Mouse (Mus musculus): ENCODE data around the gene Cdan1. TPM values are rescaled to one million over a fixed set of nuclear protein-coding genes. Genes with fewer than 3 reads are reported as not detected.

Cdan1 gene
- polyA plus RNA-seq, 1 experiment from 2014 or later, result 6.5 TPM

GRCm38 (mm10) chr2:120770265-120770935 lies 79.5 kb downstream of the Cdan1 start:
- Histone ChIP-seq H3K4me3 (ENCODE audit: low read length) (no peak overlapping the region), H3K4me2 (ENCODE audit: low read depth, low read length) (no peak overlapping the region), H3K27me3 (ENCODE audit: control insufficient read depth, insufficient read depth, low read depth, low read length) (no peaks in the 10 kb centered on the region), H3K9me3 (ENCODE audit: control insufficient read depth, low read length) (no peaks in the 10 kb centered on the region), H3K36me3 (ENCODE audit: control insufficient read depth, insufficient read depth, low read length) (no peaks in the 10 kb centered on the region), H3K9ac (ENCODE audit: low read length) (no peak overlapping the region), H3K4me1 (replicated peaks; ENCODE audit: control insufficient read depth, insufficient read depth, low read length) (no peaks in the 10 kb centered on the region), H3K27ac (ENCODE audit: low read length) (no peak overlapping the region)
- 75% methylated on average over 2 of the region's 2 CpGs for WGBS
- no peak for ATAC-seq (ENCODE audit: low read depth)

DNA sequence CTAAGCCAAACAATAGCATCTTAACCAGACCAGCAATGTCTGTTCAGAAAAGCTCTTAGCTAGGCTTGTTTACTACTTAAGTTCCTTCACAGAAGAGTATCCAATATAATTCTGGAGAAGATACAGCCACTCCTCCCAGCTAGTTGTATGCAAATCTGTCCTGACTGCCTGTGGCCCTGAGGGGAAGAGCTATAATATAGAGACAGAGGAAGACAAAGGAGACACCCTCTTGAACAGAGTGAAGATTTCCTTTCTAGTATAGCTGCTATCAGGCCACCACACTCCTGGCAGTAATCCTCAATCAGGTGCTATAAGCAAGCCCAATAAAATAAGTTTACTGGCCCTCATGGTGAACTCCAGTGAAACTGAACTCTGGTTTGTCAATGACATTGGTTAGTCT lies 88.0 kb downstream of the Cdan1 start:
- Histone ChIP-seq H3K4me1 (replicated peaks; ENCODE audit: control insufficient read depth, insufficient read depth, low read length) (no peaks in the 10 kb centered on the region), H3K36me3 (ENCODE audit: control insufficient read depth, insufficient read depth, low read length) (peaks cover 3% of the 10 kb centered on the region; the same call in 1 of the 2 replicates), H3K9me3 (ENCODE audit: control insufficient read depth, low read length) (no peaks in the 10 kb centered on the region), H3K27ac (ENCODE audit: low read length) (no peak overlapping the region), H3K27me3 (ENCODE audit: control insufficient read depth, insufficient read depth, low read depth, low read length) (no peaks in the 10 kb centered on the region), H3K4me3 (ENCODE audit: low read length) (no peak overlapping the region), H3K4me2 (ENCODE audit: low read depth, low read length) (no peak overlapping the region), H3K9ac (ENCODE audit: low read length) (no peak overlapping the region)
- no peak for ATAC-seq (ENCODE audit: low read depth)

DNA sequence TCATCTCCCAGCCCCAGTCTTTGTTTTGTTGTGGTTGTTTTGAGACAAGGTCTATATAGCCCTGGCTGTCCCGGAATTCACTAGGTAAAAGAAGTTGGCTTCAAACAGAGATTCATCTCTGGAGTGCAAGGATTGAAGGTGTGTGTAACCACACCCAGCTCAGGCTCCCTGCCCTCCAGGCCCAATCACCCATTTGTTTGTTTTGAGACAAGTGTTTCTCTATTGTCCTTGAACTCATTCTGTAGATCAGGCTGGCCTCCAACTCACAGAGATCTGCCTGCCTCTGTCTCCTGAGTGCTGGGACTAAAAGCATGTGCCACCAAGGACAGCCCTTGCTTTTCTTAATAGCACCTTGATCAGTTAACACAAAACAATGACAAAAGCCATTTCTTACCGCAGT lies 101.9 kb downstream of the Cdan1 start:
- no peak for ATAC-seq (ENCODE audit: low read depth)
- Histone ChIP-seq H3K4me3 (ENCODE audit: low read length) (no peak overlapping the region), H3K27ac (ENCODE audit: low read length) (no peak overlapping the region), H3K36me3 (ENCODE audit: control insufficient read depth, insufficient read depth, low read length) (peaks cover 12% of the 10 kb centered on the region), H3K4me2 (ENCODE audit: low read depth, low read length) (no peak overlapping the region), H3K9me3 (ENCODE audit: control insufficient read depth, low read length) (no peaks in the 10 kb centered on the region), H3K4me1 (replicated peaks; ENCODE audit: control insufficient read depth, insufficient read depth, low read length) (no peaks in the 10 kb centered on the region), H3K27me3 (ENCODE audit: control insufficient read depth, insufficient read depth, low read depth, low read length) (no peaks in the 10 kb centered on the region), H3K9ac (ENCODE audit: low read length) (no peak overlapping the region)
- WGBS, result 97% methylated on average over 2 of the region's 2 CpGs

DNA sequence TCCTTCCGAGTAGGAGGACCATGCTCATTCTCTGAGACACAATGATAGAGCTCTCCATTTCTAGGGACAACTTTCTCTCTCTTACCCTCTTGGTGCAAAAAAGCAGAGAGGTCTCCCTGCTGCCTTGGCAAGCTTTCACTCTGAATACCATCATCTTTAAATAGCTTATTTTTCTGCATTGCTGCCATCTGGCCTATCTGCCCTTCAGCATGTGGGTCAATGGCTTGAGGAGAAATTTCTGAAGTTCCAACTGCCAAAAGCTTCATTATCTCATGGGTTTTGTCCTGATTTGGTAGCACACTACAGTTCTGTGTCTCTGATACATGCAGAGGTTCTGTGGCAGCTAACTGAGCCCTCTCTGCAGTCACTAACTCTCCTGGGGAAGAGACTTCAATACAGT lies 104.4 kb downstream of the Cdan1 start:
- no peaks in the 10 kb centered on the region for H3K27me3 ChIP-seq (ENCODE audit: control insufficient read depth, insufficient read depth, low read depth, low read length)
- no peaks in the 10 kb centered on the region for H3K9me3 ChIP-seq (ENCODE audit: control insufficient read depth, low read length)
- no peak overlapping the region for H3K27ac ChIP-seq (ENCODE audit: low read length)
- H3K4me2 ChIP-seq (ENCODE audit: low read depth, low read length), result no peak overlapping the region
- H3K4me1 ChIP-seq (replicated peaks; ENCODE audit: control insufficient read depth, insufficient read depth, low read length), result no peaks in the 10 kb centered on the region
- H3K9ac ChIP-seq (ENCODE audit: low read length), result no peak overlapping the region
- no peak overlapping the region for H3K4me3 ChIP-seq (ENCODE audit: low read length)
- 94% methylated on average over 1 of the region's 1 CpGs for WGBS
- H3K36me3 ChIP-seq (ENCODE audit: control insufficient read depth, insufficient read depth, low read length), result peaks cover 12% of the 10 kb centered on the region
- no peak for ATAC-seq (ENCODE audit: low read depth)

- peak overlapping the region; percentile 65 for H3K9ac ChIP-seq (ENCODE audit: low read length)
- H3K4me1 ChIP-seq (replicated peaks; ENCODE audit: control insufficient read depth, insufficient read depth, low read length), result peaks cover 26% of the 10 kb centered on the region
- WGBS, result 40% methylated on average over 7 of the region's 7 CpGs
- H3K36me3 ChIP-seq (ENCODE audit: control insufficient read depth, insufficient read depth, low read length), result peaks cover 12% of the 10 kb centered on the region
- H3K27ac ChIP-seq (ENCODE audit: low read length), result peak overlapping the region; percentile 95
- no peaks in the 10 kb centered on the region for H3K9me3 ChIP-seq (ENCODE audit: control insufficient read depth, low read length)
- no peaks in the 10 kb centered on the region for H3K27me3 ChIP-seq (ENCODE audit: control insufficient read depth, insufficient read depth, low read depth, low read length)
- H3K4me3 ChIP-seq (ENCODE audit: low read length), result peak overlapping the region; percentile 95
- ATAC-seq (ENCODE audit: low read depth), result no peak
- peak overlapping the region; percentile 99 for H3K4me2 ChIP-seq (ENCODE audit: low read depth, low read length)
These were observed 117.9 kb downstream of the Cdan1 start for GRCm38 (mm10) chr2:120731877-120732530.

DNA sequence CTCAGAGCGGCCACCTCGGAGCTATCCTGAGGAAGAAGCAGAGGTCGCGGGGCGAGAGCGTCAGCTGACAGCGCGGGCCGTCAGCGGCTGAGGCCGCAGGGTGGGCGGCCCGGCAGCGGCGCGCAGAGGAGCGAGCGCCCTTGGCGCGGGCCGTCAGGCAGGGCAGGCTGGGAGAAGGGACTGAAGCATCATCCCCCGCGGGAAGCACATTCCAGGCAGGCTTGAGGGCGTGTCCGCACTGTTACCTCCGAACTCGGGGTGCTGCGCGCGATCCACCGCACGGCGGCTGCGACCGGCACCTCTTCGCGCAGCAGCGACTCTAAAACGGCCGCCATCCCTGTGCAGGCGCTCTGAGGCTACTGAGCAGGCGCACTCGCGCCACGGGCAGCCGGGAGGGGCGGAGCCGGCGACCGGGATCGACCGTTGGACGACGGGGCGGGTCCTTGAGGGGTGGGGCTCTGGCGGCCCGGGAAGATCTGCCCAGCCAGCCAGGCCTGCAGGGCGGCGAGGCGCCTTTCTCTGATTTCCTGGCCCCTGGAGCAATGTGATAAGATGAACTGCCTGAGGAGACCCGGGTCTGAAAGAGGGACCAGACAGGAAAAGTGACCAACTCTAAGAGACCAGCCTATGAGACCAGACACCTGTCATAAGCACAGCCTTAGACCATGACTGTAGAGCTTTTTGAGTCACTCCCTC lies 118.6 kb downstream of the Cdan1 start:
- Histone ChIP-seq H3K4me1 (replicated peaks; ENCODE audit: control insufficient read depth, insufficient read depth, low read length) (peaks cover 26% of the 10 kb centered on the region), H3K9ac (ENCODE audit: low read length) (peak overlapping the region; percentile 95), H3K27me3 (ENCODE audit: control insufficient read depth, insufficient read depth, low read depth, low read length) (no peaks in the 10 kb centered on the region), H3K36me3 (ENCODE audit: control insufficient read depth, insufficient read depth, low read length) (peaks cover 18% of the 10 kb centered on the region), H3K4me3 (ENCODE audit: low read length) (peak overlapping the region; percentile 95), H3K27ac (ENCODE audit: low read length) (peak overlapping the region; percentile 95), H3K4me2 (ENCODE audit: low read depth, low read length) (peak overlapping the region; percentile 99), H3K9me3 (ENCODE audit: control insufficient read depth, low read length) (no peaks in the 10 kb centered on the region)
- WGBS, result under 1% methylated on average over 57 of the region's 61 CpGs
- peak; percentile 99 for ATAC-seq (ENCODE audit: low read depth)

DNA sequence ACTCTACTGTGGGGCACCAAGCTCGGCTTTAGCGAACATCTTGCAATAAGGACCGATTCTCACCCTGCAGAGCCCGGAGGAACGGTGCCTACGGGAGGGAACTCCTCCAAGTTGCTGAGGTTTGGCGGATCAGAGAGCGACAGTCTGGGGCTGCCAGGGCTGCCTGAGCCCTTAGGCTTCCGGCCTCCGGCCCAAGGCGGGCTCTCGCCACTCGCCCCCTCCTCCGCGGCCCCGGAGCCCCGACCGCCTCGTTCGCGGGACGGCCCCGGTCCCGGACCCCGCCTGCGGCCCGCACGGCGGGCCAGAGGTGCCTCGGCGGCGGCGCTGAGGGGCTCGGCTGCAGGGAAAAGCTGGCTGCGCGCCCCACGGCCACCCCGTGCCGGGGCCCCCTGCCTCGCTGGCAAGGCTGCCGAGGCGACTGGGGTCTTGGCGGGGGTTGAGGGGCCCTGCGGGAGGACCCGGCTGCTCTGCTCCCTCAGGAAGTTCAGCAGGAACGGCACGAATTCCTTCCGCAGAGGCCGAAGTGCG lies 119.2 kb downstream of the Cdan1 start:
- H3K4me2 ChIP-seq (ENCODE audit: low read depth, low read length), result peak overlapping the region; percentile 99
- peak overlapping the region; percentile 95 for H3K4me3 ChIP-seq (ENCODE audit: low read length)
- H3K9ac ChIP-seq (ENCODE audit: low read length), result peak overlapping the region; percentile 95
- H3K36me3 ChIP-seq (ENCODE audit: control insufficient read depth, insufficient read depth, low read length), result peaks cover 24% of the 10 kb centered on the region
- peak overlapping the region; percentile 95 for H3K27ac ChIP-seq (ENCODE audit: low read length)
- H3K4me1 ChIP-seq (replicated peaks; ENCODE audit: control insufficient read depth, insufficient read depth, low read length), result peaks cover 26% of the 10 kb centered on the region
- no peaks in the 10 kb centered on the region for H3K27me3 ChIP-seq (ENCODE audit: control insufficient read depth, insufficient read depth, low read depth, low read length)
- peak; percentile 37 for ATAC-seq (ENCODE audit: low read depth)
- no peaks in the 10 kb centered on the region for H3K9me3 ChIP-seq (ENCODE audit: control insufficient read depth, low read length)
- WGBS, result under 1% methylated on average over 48 of the region's 50 CpGs

DNA sequence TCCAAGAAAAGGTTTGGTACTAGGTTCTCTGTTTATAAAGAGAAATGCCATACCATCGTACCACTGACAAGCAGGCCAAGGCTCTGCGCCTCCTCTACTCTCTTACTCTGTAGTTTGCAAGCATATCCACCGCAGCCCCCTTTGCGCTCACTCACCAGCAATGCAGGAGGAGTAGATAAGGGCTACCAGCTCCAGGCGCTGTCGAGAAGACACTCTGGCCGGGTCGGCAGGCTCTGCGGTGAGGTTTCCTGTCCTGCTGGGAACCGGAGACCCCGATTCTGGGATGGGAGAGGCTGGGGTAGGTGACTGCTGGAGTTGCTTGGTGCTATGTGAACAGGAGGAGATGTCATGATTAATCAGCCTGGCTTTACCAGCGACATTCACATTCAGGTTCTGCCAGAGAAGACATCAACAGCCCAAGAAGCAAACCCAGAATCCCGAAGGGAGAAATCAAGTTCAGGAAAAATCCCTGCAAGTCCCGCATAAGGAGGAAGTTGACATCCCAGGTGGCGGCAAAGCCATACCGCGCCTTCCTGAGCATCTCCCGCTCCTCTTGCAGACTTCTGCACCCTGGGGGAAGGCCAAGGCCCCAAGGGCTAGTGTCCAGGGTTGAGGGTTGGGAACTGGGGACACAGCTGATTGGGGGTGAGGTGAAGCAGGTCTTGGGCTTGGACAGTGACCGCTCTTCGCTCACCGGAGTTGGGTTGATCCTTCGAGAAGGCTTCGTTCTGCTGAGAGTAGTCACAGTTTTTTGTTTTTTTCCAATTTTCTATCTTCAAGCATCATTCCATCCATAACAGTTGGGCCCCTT lies 119.9 kb downstream of the Cdan1 start:
- Histone ChIP-seq H3K4me3 (ENCODE audit: low read length) (peak overlapping the region; percentile 95), H3K27ac (ENCODE audit: low read length) (no peak overlapping the region), H3K9me3 (ENCODE audit: control insufficient read depth, low read length) (no peaks in the 10 kb centered on the region), H3K4me1 (replicated peaks; ENCODE audit: control insufficient read depth, insufficient read depth, low read length) (peaks cover 26% of the 10 kb centered on the region), H3K27me3 (ENCODE audit: control insufficient read depth, insufficient read depth, low read depth, low read length) (no peaks in the 10 kb centered on the region), H3K9ac (ENCODE audit: low read length) (peak overlapping the region; percentile 95), H3K4me2 (ENCODE audit: low read depth, low read length) (peak overlapping the region; percentile 99), H3K36me3 (ENCODE audit: control insufficient read depth, insufficient read depth, low read length) (peaks cover 32% of the 10 kb centered on the region)
- WGBS, result 5% methylated on average over 23 of the region's 23 CpGs
- ATAC-seq (ENCODE audit: low read depth), result no peak

Measured in lung, embryonic 16.5 days (tissue).